Mouse (Mus musculus) layer of hippocampus, postnatal 36 days (tissue): ENCODE measurements at regions not wholly inside any gene's neighbourhood (a gene's known extent, or its start where the extent isn't known, plus 50 kb on each side); places are given as distances from the start of the nearest gene placed in this dataset.

Experiments used
- DNase-seq, 2 experiments: peaks; one replicate each; pipeline ENCODE4 v3.0.0; 2022
- microRNA-seq, 2 experiments: library from miRNA; unstranded; fragments of <30 nt; microRNA quantifications; one replicate each; pipeline ENCODE4 v1.2.0; 2021

DNA sequence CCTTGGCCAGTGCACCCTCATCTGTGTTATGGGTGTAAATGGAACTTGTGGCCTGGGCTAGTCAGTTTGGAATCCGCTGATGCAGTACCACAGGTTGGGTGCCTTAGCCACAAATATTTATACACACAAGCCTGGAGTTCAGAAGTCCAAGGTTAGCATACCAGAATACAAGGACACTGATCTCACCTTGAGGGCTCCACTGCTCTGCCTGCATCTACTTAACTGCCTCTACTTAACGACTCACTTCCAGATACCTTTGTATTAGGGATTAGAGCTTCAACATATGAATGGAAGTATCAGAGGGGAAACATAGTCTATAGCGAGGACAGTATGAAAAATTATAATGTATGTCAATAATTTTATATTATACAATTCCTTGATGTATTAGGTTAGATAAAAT, 57.5 kb downstream of the Tmem174 start:
- no peak for DNase-seq

DNA sequence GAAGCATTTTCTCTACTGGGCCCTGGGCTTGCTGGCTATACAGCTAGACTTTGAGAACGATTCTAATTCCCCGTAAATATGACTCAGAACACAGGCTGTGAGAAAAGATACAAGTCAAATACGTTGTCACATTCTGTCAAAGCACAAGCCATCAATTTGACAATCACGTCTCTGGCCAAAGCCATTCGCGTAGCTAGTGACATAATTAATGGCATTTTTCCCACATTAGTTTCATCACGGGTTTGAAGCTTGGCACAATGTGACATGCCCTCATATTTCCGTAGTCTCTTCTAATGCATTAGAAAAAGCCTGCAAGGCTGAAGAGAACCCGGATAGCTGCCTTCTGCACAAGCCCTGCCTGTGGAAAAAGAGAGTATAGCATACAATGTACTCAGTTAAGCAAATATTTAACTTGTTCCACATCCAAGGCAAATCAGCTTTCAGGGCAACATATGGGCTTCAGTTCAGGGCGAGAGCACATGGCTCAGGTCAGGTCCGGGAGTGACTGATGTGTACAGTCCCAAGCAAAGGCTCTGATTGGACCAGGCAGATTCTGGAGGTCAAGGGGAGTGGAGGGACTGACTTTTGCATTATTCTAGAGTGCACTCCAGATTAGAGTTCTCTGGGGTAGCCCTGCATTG, 58.7 kb downstream of the Tmem174 start:
- no peak for DNase-seq

DNA sequence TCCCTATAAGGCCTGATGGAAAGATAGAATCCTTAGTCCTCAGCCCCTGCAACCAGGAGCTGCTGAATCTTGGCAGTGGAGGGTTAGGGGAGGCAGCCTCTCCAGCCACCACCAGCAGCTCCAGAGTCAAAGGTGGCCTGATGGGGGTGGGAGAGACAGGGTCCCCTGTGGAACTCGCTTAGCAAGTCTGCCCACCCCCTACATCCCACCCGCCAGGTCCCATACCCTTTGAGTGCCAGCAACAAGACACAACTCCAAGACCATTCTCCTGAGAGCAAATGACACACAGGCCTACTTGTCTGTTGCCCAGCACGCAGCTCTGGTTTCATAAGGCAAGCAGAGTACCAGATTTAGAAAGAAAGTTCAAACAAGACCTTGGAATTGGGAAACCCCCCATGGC, 61.1 kb downstream of the Tmem174 start:
- DNase-seq, result no peak

- DNase-seq, result no peak
Measured at GRCm38 (mm10) chr13:98574057-98574323, 63.2 kb downstream of the Tmem174 start.

GRCm38 (mm10) chr13:98573261-98574056, 63.8 kb downstream of the Tmem174 start:
- no peak for DNase-seq

DNA sequence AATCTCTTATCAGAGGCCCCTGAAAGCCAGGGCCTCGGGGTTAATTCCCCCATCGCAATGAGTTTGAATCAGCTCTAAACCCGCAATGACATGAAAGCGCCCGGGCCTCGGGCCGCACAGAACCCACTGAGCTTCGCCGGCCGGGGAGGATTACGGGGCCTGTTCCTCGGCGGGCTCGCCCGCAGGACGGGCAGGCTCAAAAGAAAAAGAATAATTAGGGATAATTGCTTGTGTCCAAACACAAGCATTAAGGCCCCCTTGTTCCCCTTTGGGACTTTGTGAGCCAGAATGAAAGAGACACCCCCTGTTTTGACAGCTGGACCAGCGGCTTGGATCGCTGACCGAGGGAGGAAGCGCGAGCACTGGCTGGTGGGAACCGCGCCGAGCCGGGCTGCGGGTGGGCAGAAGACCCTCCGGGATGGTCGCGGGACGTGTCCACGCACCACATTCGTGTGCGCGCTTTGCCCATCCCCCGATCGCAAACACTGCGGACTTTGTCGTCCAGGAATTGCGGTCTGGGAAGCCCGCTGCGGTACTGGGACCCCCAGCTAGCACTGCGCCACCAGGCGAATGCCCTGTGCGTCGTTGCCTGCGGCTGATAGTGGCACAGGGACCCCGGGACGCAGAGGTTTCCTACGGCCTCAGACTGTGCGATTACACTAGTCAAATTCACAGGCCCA, 64.5 kb downstream of the Tmem174 start:
- DNase-seq, result no peak

DNA sequence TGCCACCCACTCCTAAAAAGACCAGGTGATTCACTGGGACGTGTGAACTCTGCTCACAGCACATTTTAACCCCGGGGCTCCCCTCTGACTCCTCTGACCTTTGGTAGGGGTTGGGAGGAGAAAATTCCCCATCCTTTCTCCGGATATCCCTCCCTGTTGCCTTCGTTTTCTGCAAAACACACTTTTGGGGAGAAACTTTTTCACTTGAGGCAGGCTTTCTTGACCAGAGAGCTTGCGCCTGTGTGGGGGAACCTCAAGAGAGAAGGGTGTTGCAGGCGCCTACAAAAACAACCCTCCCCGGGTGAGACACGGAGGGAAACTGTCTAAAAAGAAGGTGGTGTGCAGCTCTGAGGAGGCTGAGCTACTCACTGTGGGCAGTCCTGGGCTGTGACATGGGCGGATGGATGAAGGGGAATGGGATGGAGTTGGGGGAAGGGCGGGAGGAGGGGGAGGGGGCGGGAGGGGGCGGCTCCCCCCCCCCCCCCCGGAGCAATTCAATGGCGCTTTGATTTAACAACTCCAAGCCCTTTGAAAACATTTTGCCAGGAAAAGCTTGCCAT, 65.1 kb downstream of the Tmem174 start:
- no peak for DNase-seq

- DNase-seq, result no peak
Measured at GRCm38 (mm10) chr13:98571051-98571450, 66.2 kb downstream of the Tmem174 start.

DNA sequence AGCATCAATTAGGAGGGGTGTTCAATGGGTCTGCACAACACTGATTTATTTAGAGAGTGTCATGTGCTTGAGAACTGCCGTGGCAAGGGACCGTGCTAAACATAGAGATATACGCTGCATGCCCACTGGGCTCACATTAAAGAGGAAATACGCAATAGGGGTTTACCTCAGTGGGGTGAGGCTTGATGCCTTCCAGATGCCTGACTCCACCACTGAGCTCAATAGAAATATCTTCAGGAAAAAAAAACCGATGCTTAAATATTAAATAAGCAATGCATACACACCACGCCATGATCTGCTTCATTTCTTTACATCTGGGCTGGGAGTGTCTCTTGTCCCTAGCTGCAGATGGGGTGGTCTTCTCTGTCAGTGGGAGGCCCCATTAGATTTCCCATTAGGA, 63.9 kb upstream of the Gm10320 start:
- DNase-seq, result no peak

DNA sequence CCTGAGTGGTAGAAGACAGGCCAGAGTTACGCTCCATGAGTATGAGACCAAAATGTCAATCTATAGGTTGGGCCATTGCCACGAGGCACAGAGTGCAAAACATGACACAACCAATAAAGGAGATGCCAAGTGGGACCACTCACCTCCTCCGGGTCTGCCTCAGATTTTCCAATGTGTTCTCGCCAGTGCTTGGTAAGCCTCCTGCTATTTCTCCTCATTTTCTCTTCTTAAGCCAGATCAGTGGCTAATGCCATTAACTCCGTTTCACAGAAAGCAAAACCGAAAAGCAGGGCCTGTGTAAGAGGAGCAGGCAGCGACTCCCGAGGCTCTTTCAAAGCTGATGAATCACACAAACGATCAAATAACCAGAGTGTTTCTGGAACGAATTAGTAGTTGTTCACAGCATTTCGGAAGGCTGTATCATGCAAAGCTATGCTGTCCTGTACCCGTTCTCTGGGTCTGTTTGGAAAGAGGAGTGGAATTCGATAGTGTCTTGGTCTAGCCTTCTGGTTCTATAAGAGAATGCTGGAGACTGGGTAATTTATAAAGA, 59.7 kb upstream of the Gm10320 start:
- no peak for DNase-seq

GRCm38 (mm10) chr13:98547223-98547622, 55.4 kb upstream of the Gm10320 start:
- no peak for DNase-seq

DNA sequence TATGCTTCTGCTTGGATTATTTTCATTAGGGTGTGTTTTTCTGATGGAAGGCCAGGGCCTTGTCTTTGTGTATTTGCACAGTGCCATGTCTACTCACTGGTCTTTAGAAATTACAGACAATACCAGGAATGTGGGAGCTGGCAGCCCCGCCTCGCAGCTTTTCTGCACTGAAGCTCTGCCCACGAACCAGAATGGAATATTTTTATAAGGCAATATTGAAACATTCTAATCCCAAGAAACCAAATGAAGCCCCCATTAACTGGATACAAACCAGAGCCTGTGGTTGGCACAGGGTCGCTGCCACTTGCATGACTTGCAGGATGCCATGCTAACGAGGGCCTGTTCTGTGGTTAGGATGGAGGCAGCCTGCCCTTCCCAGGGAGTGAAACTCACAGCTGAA, 54.3 kb upstream of the Gm10320 start:
- DNase-seq, result peak in 1 of 2 experiments; percentile 8

DNA sequence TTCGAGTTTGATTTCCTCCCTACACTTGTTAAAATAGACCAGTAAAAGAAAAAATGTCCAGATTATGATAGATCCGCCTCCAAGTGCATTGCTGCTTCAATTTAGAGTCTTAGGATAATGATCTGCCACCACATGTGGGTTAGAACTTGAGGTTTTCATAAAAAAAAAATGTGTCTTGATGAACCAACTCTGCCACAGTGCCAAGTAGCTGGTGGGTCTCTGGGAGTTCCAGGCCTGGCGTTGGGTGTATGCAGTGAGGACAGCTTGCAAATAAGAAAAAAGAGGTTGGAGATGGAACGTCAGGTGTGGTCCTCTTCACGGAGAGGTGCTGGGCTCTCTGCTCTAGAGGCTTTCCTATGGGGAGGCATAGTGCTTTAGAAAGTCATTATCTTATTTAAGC, 53.6 kb upstream of the Gm10320 start:
- DNase-seq, result no peak

DNA sequence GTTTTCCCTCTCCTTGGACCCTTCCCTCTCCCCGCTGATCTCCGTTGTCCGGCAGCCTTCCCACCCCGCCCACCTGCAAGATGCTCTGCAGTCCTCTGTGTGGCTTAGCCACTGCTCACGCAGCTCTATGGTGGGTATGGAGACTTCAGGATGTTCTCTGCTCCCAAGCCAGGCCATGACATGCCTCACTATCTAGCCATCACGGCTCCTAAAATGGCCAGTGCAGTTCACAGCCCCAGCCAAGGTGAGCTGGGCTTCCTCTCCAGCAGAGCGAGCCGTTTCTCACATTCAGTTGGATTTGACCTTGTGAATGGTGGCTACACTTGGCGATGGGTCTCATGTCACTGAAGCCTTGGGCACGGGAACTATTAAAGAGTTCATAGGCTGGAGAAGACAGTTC, 52.2 kb upstream of the Gm10320 start:
- DNase-seq, result no peak

Small RNAs in the stretch of these regions (microRNA-seq; reads per million reads assigned to microRNA genes)
- gene Gm22698, result 0 reads per million in 2 experiments
